Comparison of ENCODE assay signal across 8 mouse cellular contexts in genomic region chr11:60222469-60223236, GRCm38 (mm10). TPM values are rescaled to one million over a fixed set of nuclear protein-coding genes. Genes with fewer than 3 reads are reported as not detected.
A peak's percentile ranks its signal among the peaks of the same experiment; 100 is the strongest.
DNase-seq lines count a peak whose midpoint lies in the region; ATAC-seq and TF ChIP-seq lines count a peak whose summit lies in the region.

Gene Srebf1, minus strand, starts transcription at chr11:60222581.

- CTCF ChIA-PET in Patski (lab: Charles Lee): interaction anchor here (0.8 to 4.2 kb wide), 2 partner anchors 22 to 34 kb away, joined by 3 to 14 read pairs; no protein-coding TSS in a partner anchor

- H3K36me3 ChIP-seq in hindbrain, embryonic 15.5 days: no peaks in the 10 kb centered on the region
- 0 out of 2 replicates have a peak, but pooled peaks cover 4% of the 10 kb centered on the region for H3K36me3 ChIP-seq in macrophage (ENCODE audit: inconsistent target)

- H3K27ac ChIP-seq in hindbrain, embryonic 15.5 days (replicated peaks): peak within 1 kb of the TSS; percentile 70
- peak within 1 kb of the TSS; percentile 80 for H3K27ac ChIP-seq in left cerebral cortex, adult 2 months
- peak within 1 kb of the TSS; percentile 94 for H3K27ac ChIP-seq in macrophage

- no peaks in the 10 kb centered on the region for H3K9me3 ChIP-seq in hindbrain, embryonic 15.5 days

- H3K27me3 ChIP-seq in Patski: no peaks in the 10 kb centered on the region
- no peaks in the 10 kb centered on the region for H3K27me3 ChIP-seq in hindbrain, embryonic 15.5 days

- ATAC-seq in Patski: no peak
- ATAC-seq in hindbrain, embryonic 15.5 days (ENCODE audit: low FRiP score, low read depth): peak; percentile 81

- H3K4me3 ChIP-seq in hindbrain, embryonic 15.5 days: peak within 1 kb of the TSS; percentile 32
- peak within 1 kb of the TSS; percentile 40 for H3K4me3 ChIP-seq in left cerebral cortex, adult 2 months
- H3K4me3 ChIP-seq in macrophage (ENCODE audit: inconsistent target): peak within 1 kb of the TSS; percentile 64

- H3K4me1 ChIP-seq in hindbrain, embryonic 15.5 days (replicated peaks): peaks cover 32% of the 10 kb centered on the region

- H3K9ac ChIP-seq in hindbrain, embryonic 15.5 days: peak within 1 kb of the TSS; percentile 34

- POLR2A ChIA-PET in Patski (lab: Charles Lee): no interaction called here

- 6% methylated on average over 46 of the region's 46 CpGs for WGBS in hindbrain, embryonic 15.5 days
- WGBS in macrophage (ENCODE audit: missing documents): 3% methylated on average over 42 of the region's 46 CpGs

- TF ChIP-seq CTCF in Patski (IDR thresholded peaks at IDR 0.05): no peak
- peak; percentile 29 for TF ChIP-seq CTCF in left cerebral cortex, adult 2 months (IDR thresholded peaks at IDR 0.05)

- H3K4me2 ChIP-seq in hindbrain, embryonic 15.5 days: peak within 1 kb of the TSS; percentile 75

- no peak for DNase-seq in Patski (ENCODE audit: low read depth, low spot score)
- peak; percentile 62 to 77 for DNase-seq in cerebellum, postnatal 25 days
- peak; percentile 87 for DNase-seq in gastrocnemius, adult 18-20 months (ENCODE audit: low spot score)
- peak; percentile 70 to 71 for DNase-seq in left cerebral cortex, adult 2 months (ENCODE audit: extremely low spot score in 1 of 2, low spot score in 2 of 2)
- DNase-seq in retina, postnatal 7 days (ENCODE audit: low read depth, low spot score): peak; percentile 54
- peak; percentile 74 for DNase-seq in urinary bladder, adult 2 months (ENCODE audit: low spot score)

- in situ Hi-C loops in Patski (cut with MboI; ENCODE audit: low pct_unique_long_range_greater_than_20kb): no loop called here

- peaks cover 33% of the 10 kb centered on the region for H3K79me2 ChIP-seq in macrophage (ENCODE audit: inconsistent target)

- intact Hi-C loops in left cerebral cortex, adult 2 months (cut with DNase I): no loop called here

RNA-seq across cellular contexts. Expression of gene Srebf1, which starts in this region (rescaled TPM):
- polyA plus RNA-seq in Patski (2021) (65.4 TPM), macrophage (2018) (15.2 to 30.9 TPM (median 30.6 TPM) in 3 replicates)
- 10 to 100 TPM; 32.4 to 35.9 TPM for total RNA-seq in gastrocnemius, adult 18-20 months (2021)
- polyA plus RNA-seq in hindbrain, embryonic 15.5 days (2015; fragmentation: Nextera tagmentation; extraction: Ambion mirVana): 47.7 and 50.9 TPM in 2 replicates
- 10 to 100 TPM; 50.1 to 66.1 TPM for total RNA-seq in left cerebral cortex, adult 2 months (2021)
- total RNA-seq in macrophage (2018; cell fraction: chromatin; rRNA removed): 100 to 1,000 TPM in 21 of 26 experiments, 10 to 100 TPM in 5; 69.1 to 243 (median 131) TPM
- 10 to 100 TPM; 21.8 to 70.5 (median 39.4) TPM for total RNA-seq in macrophage (2018; cell fraction: cytosol; rRNA removed)
- total RNA-seq in macrophage (2018; cell fraction: nucleus; rRNA removed): 100 to 1,000 TPM in 4 of 26 experiments, 10 to 100 TPM in 22; 55.7 to 126 (median 79.4) TPM
- 157 and 168 TPM in 2 replicates for polyA plus RNA-seq in urinary bladder, adult 2 months (2012; rRNA removed)
